Mouse (Mus musculus) testis, adult 2 months (tissue): ENCODE measurements at regions not wholly inside any gene's neighbourhood (a gene's known extent, or its start where the extent isn't known, plus 50 kb on each side); places are given as distances from the start of the nearest gene placed in this dataset.

Experiments used
- CTCF ChIP-seq: fragments of 200-500 bp; IDR thresholded peaks from 2 replicates; pipeline ENCODE4 v1.5.1; 2012; ENCODE audit warnings: low read depth, mild to moderate bottlenecking, inconsistent platforms, low read length, moderate library complexity; ENCODE audit not compliant: control insufficient read depth, insufficient read depth, insufficient replicate concordance
- POLR2A ChIP-seq: fragments of 200-500 bp; IDR thresholded peaks from 2 replicates; pipeline ENCODE4 v1.6.1; 2012; ENCODE audit warnings: low read depth, mild to moderate bottlenecking, inconsistent platforms, low read length, moderate library complexity; ENCODE audit not compliant: control insufficient read depth

GRCm38 (mm10) chrX:50591477-50591876 is 163.2 kb upstream of the Olfr1324 start:
- TF ChIP-seq CTCF: no peak
- TF ChIP-seq POLR2A: no peak
